Mouse (Mus musculus) small intestine, adult 2 months (tissue): ENCODE data around the gene Otop3.

Source experiments
- CTCF ChIP-seq: fragments of 200-500 bp; IDR thresholded peaks from 2 replicates; pipeline ENCODE4 v1.5.1; 2012; ENCODE audit warnings: low read depth, mild to moderate bottlenecking, control low read depth, inconsistent platforms, low read length, moderate library complexity, mixed read lengths; ENCODE audit not compliant: insufficient replicate concordance, insufficient read length; ENCODE audit errors: extremely low read depth
- POLR2A ChIP-seq: fragments of 200-500 bp; IDR thresholded peaks from 2 replicates; pipeline ENCODE4 v1.6.1; 2012; ENCODE audit warnings: low read depth, mild to moderate bottlenecking, control low read depth, inconsistent platforms, low read length, moderate library complexity

- TF ChIP-seq CTCF: no peak
- TF ChIP-seq POLR2A: peak; percentile 53; the same call in 1 of the 2 replicates
Measured at GRCm38 (mm10) chr11:115367395-115367944, 32.9 kb downstream of the Otop3 start, which contains the start of gene Hid1.
